Mouse (Mus musculus): ENCODE results near the gene Shq1. TPM values are rescaled to one million over a fixed set of nuclear protein-coding genes. Genes with fewer than 3 reads are reported as not detected.
A peak's percentile ranks its signal among the peaks of the same experiment; 100 is the strongest.

Gene Shq1
- 21.7 and 25.6 TPM in 2 replicates for polyA plus RNA-seq (2016; fragmentation: Nextera tagmentation; extraction: Ambion mirVana)

DNA sequence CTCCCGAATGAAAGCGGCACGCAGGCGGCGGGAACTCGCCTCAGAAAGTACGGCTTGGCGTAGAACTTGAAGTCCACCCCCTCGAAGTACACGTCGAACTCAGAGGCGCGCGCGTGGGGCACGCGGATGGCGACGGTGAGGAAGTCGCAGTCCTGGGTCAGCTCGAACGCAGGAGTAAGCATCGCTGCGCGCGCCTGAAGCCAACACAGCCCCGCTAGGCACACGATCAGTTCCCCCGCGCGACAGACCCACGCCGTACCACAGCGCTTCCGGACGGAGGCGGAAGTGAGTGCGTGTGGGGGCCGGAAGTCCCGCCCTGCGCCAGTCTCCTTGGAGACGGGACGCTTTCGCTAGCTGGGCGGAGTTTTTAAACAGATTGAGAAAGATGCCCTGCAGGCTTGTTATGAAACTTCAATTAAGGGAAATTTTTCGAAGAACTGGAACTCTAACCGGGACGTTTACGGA lies at the start of gene Shq1:
Shq1 (minus strand) TSS at position 278 of the 465 bp plus-strand sequence.
- under 1% methylated on average over 49 of the region's 49 CpGs for WGBS
- H3K27ac ChIP-seq (replicated peaks), result peak within 1 kb of the TSS; percentile 86
- DNase-seq (ENCODE audit: low spot score), result peak; percentile 83

DNA sequence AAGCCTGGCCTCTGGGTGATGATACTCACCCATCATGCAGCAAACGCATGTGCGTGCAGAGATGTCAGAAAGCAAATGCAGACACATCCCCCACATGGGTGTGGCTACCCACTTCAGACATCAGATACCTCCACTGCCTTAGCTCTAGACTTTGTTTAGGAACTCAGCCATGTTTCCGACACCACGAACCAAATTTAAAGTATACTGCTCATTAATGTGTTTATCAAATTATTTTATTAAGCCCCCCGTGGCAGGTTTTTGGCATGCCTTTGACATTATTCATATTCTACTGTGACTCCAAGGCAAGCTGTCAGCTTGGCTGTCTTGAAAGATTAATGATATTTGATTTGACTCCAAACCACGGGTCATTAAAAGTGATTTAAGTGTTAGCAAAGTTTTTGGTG lies 49.1 kb upstream of the Shq1 start:
- no peak for DNase-seq (ENCODE audit: low spot score)
- H3K4me3 ChIP-seq, result no peak overlapping the region
- H3K27me3 ChIP-seq (ENCODE audit: low read depth, poor library complexity, severe bottlenecking), result no peaks in the 10 kb centered on the region; the same call in none of the 2 replicates
- peaks cover 6% of the 10 kb centered on the region for H3K4me1 ChIP-seq
- H3K36me3 ChIP-seq, result no peaks in the 10 kb centered on the region
- H3K9me3 ChIP-seq (replicated peaks), result no peaks in the 10 kb centered on the region
- H3K27ac ChIP-seq (replicated peaks), result no peak overlapping the region
- WGBS, result 91% methylated on average over 6 of the region's 6 CpGs

More for the DNA sequence above, at the start of gene Shq1:
- H3K36me3 ChIP-seq, result 0 out of 2 replicates have a peak, but pooled peaks cover 7% of the 10 kb centered on the region
- peaks cover 21% of the 10 kb centered on the region for H3K4me1 ChIP-seq
- peak within 1 kb of the TSS; percentile 84 for H3K4me3 ChIP-seq
- H3K9me3 ChIP-seq (replicated peaks), result no peaks in the 10 kb centered on the region
- H3K27me3 ChIP-seq (ENCODE audit: low read depth, poor library complexity, severe bottlenecking), result no peaks in the 10 kb centered on the region

DNA sequence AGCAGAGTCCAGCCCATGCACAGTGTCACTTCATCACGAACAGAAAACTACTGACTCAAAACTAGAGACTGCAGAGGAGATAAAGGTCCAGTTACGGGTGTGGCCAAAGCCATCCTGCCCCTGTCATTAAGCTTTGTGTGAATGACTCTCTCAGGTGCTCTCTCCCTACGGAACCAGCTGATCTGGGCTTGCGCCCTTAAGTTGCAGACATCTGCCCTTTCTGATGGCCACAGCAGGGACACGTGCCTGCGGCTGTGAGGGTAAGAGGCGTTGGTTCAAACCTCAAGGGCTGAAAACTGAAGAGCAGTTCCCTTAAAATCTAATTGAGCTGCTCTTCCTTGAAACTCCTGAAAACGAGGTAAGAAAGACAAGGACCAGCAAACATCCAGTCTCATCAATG lies 45.9 kb upstream of the Shq1 start:
- H3K27ac ChIP-seq (replicated peaks), result no peak overlapping the region
- no peak for DNase-seq (ENCODE audit: low spot score)

DNA sequence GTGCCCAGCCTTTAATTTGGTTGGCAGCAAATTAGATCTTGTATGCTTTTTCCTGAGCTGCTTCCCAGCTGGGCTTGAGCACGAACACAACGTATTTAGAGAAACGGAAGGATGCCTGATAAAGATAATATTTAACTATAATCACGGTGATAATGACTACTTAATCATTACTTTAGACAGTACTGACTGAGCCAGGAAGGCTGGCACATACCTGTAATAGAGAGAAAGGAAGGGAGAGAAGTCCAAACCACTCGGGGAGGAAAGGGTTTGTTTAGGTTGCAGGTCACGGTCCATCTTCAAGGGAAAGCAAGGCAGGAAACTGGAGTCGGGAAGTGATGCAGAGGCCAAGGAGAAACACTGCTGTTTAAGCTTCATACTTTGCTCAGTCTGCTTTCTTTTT lies 45.2 kb upstream of the Shq1 start:
- Histone ChIP-seq H3K9me3 (replicated peaks) (no peaks in the 10 kb centered on the region), H3K27ac (replicated peaks) (no peak overlapping the region), H3K4me1 (peaks cover 2% of the 10 kb centered on the region; the same call in 1 of the 2 replicates), H3K27me3 (ENCODE audit: low read depth, poor library complexity, severe bottlenecking) (peaks cover 3% of the 10 kb centered on the region), H3K36me3 (no peaks in the 10 kb centered on the region), H3K4me3 (no peak overlapping the region)
- WGBS, result 82% methylated on average over 7 of the region's 7 CpGs
- no peak for DNase-seq (ENCODE audit: low spot score)

More for the DNA sequence above, 45.9 kb upstream of the Shq1 start:
- H3K4me1 ChIP-seq, result peaks cover 6% of the 10 kb centered on the region
- peaks cover 3% of the 10 kb centered on the region for H3K27me3 ChIP-seq (ENCODE audit: low read depth, poor library complexity, severe bottlenecking)
- H3K4me3 ChIP-seq, result no peak overlapping the region
- WGBS, result 84% methylated on average over 8 of the region's 8 CpGs
- no peaks in the 10 kb centered on the region for H3K36me3 ChIP-seq
- no peaks in the 10 kb centered on the region for H3K9me3 ChIP-seq (replicated peaks)

- Histone ChIP-seq H3K9me3 (replicated peaks) (no peaks in the 10 kb centered on the region), H3K27me3 (ENCODE audit: low read depth, poor library complexity, severe bottlenecking) (peaks cover 3% of the 10 kb centered on the region; the same call in 1 of the 2 replicates), H3K4me3 (no peak overlapping the region), H3K36me3 (no peaks in the 10 kb centered on the region), H3K4me1 (no peaks in the 10 kb centered on the region), H3K27ac (replicated peaks) (no peak overlapping the region)
- no peak for DNase-seq (ENCODE audit: low spot score)
- WGBS, result 86% methylated on average over 8 of the region's 8 CpGs
Measured at GRCm38 (mm10) chr6:100715296-100715828, 44.4 kb upstream of the Shq1 start.

DNA sequence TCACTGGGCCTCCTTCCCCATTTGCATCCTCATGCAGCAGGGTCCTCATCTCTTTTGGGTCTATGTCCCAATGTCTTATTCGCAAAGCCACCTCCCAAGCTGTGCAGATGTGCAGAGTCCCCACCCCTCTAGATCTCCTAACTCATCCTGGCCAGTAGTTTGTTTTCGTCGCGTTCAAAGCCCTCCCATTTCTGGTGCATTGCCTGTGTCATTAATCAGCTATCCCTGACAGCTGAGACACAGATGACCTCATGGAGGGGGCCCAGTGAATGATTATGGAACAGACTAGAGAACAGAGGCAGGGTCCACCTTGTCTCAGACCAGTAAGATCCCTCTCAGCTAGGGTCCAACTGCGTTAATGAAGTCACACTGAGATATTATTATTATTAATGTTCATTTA lies 39.9 kb upstream of the Shq1 start:
- peaks cover 31% of the 10 kb centered on the region for H3K27me3 ChIP-seq (ENCODE audit: low read depth, poor library complexity, severe bottlenecking)
- H3K4me1 ChIP-seq, result peaks cover 12% of the 10 kb centered on the region
- 90% methylated on average over 5 of the region's 5 CpGs for WGBS
- no peak overlapping the region for H3K4me3 ChIP-seq
- no peaks in the 10 kb centered on the region for H3K9me3 ChIP-seq (replicated peaks)
- DNase-seq (ENCODE audit: low spot score), result no peak
- no peak overlapping the region for H3K27ac ChIP-seq (replicated peaks)
- H3K36me3 ChIP-seq, result no peaks in the 10 kb centered on the region

GRCm38 (mm10) chr6:100710170-100710569 lies 39.2 kb upstream of the Shq1 start:
- Histone ChIP-seq H3K9me3 (replicated peaks) (no peaks in the 10 kb centered on the region), H3K4me1 (peaks cover 19% of the 10 kb centered on the region), H3K4me3 (no peak overlapping the region), H3K36me3 (no peaks in the 10 kb centered on the region), H3K27me3 (ENCODE audit: low read depth, poor library complexity, severe bottlenecking) (peaks cover 38% of the 10 kb centered on the region), H3K27ac (replicated peaks) (no peak overlapping the region)
- WGBS, result 36% methylated on average over 4 of the region's 4 CpGs
- DNase-seq (ENCODE audit: low spot score), result no peak

- H3K9me3 ChIP-seq (replicated peaks), result no peaks in the 10 kb centered on the region
- H3K4me1 ChIP-seq, result peaks cover 26% of the 10 kb centered on the region
- H3K36me3 ChIP-seq, result no peaks in the 10 kb centered on the region
- H3K27ac ChIP-seq (replicated peaks), result no peak overlapping the region
- no peak overlapping the region for H3K4me3 ChIP-seq
- peak; percentile 58 for DNase-seq (ENCODE audit: low spot score)
- peaks cover 45% of the 10 kb centered on the region for H3K27me3 ChIP-seq (ENCODE audit: low read depth, poor library complexity, severe bottlenecking)
- 22% methylated on average over 7 of the region's 7 CpGs for WGBS
Measured at GRCm38 (mm10) chr6:100709483-100709882, 38.5 kb upstream of the Shq1 start.

- Histone ChIP-seq H3K27ac (replicated peaks) (no peak overlapping the region), H3K4me1 (peaks cover 31% of the 10 kb centered on the region), H3K36me3 (no peaks in the 10 kb centered on the region), H3K4me3 (no peak overlapping the region), H3K27me3 (ENCODE audit: low read depth, poor library complexity, severe bottlenecking) (peaks cover 50% of the 10 kb centered on the region), H3K9me3 (replicated peaks) (no peaks in the 10 kb centered on the region)
- DNase-seq (ENCODE audit: low spot score), result no peak
- WGBS, result 83% methylated on average over 9 of the region's 9 CpGs
Measured at GRCm38 (mm10) chr6:100708996-100709395, 38.0 kb upstream of the Shq1 start.

- Histone ChIP-seq H3K4me3 (no peak overlapping the region), H3K27ac (replicated peaks) (no peak overlapping the region), H3K4me1 (peaks cover 31% of the 10 kb centered on the region), H3K9me3 (replicated peaks) (no peaks in the 10 kb centered on the region), H3K36me3 (no peaks in the 10 kb centered on the region), H3K27me3 (ENCODE audit: low read depth, poor library complexity, severe bottlenecking) (peaks cover 55% of the 10 kb centered on the region)
- DNase-seq (ENCODE audit: low spot score), result no peak
- 83% methylated on average over 1 of the region's 1 CpGs for WGBS
Measured at GRCm38 (mm10) chr6:100708248-100708647, 37.3 kb upstream of the Shq1 start.

DNA sequence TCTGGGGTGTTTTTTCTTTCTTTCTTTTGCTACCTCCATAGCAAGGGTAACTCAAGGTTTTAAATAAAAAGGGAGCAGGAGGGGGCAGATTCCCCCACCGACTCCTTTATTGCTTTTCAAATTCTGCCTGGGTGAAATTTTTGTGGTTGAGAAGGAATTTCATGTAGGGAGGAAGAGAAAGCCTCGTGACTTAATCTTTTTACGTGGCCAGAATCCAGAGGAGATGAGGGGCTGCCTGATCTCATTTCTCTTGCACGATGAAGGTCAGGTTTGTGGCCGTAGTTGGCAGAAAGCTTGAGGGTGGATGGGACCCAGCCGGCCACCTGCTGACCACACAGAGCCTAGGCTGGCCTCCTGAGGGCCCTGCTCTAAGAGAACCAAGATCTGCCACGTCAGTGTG lies 36.6 kb upstream of the Shq1 start:
- no peak for DNase-seq (ENCODE audit: low spot score)
- H3K27ac ChIP-seq (replicated peaks), result no peak overlapping the region
- no peak overlapping the region for H3K4me3 ChIP-seq
- peaks cover 62% of the 10 kb centered on the region for H3K27me3 ChIP-seq (ENCODE audit: low read depth, poor library complexity, severe bottlenecking)
- no peaks in the 10 kb centered on the region for H3K9me3 ChIP-seq (replicated peaks)
- peaks cover 31% of the 10 kb centered on the region for H3K4me1 ChIP-seq
- WGBS, result 65% methylated on average over 7 of the region's 7 CpGs
- H3K36me3 ChIP-seq, result no peaks in the 10 kb centered on the region

GRCm38 (mm10) chr6:100706861-100707260 lies 35.9 kb upstream of the Shq1 start:
- Histone ChIP-seq H3K4me1 (peaks cover 31% of the 10 kb centered on the region), H3K27me3 (ENCODE audit: low read depth, poor library complexity, severe bottlenecking) (peaks cover 67% of the 10 kb centered on the region), H3K27ac (replicated peaks) (no peak overlapping the region), H3K36me3 (no peaks in the 10 kb centered on the region), H3K9me3 (replicated peaks) (no peaks in the 10 kb centered on the region), H3K4me3 (no peak overlapping the region)
- no peak for DNase-seq (ENCODE audit: low spot score)
- 84% methylated on average over 6 of the region's 6 CpGs for WGBS

DNA sequence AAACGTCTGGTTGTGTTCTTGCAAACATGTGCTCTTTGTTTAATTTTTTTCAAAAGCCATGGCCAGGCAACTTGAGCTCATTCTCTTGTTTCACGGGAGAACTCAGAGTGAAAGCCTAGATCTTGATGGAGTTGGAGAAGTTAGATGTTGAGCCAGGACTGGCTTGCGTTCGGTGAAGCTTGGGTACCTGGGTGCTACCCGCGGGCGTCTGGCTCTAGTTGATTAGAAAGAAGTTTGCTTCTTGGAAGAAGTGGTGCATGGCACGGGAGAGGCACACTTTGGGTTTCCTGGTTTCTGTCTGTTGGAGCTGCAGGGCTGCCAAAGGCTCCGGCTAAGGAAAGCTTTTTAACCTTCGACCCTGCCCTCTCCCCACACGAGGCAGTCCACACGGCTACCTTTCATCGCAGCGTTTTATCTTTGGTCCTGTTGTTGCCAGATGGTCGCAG lies 34.4 kb upstream of the Shq1 start:
- WGBS, result 2% methylated on average over 15 of the region's 15 CpGs
- DNase-seq (ENCODE audit: low spot score), result peak; percentile 50
- no peaks in the 10 kb centered on the region for H3K9me3 ChIP-seq (replicated peaks)
- H3K4me3 ChIP-seq, result peak overlapping the region; percentile 85
- H3K27me3 ChIP-seq (ENCODE audit: low read depth, poor library complexity, severe bottlenecking), result peaks cover 70% of the 10 kb centered on the region
- H3K27ac ChIP-seq (replicated peaks), result peak overlapping the region; percentile 83; the same call in 1 of the 2 replicates
- peaks cover 31% of the 10 kb centered on the region for H3K4me1 ChIP-seq
- no peaks in the 10 kb centered on the region for H3K36me3 ChIP-seq
